Mouse (Mus musculus) liver, adult 2 months (tissue): ENCODE results near the gene Gpr55. TPM values are rescaled to one million over a fixed set of nuclear protein-coding genes. Genes with fewer than 3 reads are reported as not detected.

ENCODE experiments used
- DNase-seq: peaks from one replicate; pipeline ENCODE4 v3.0.0-alpha.2; 2011; ENCODE audit warnings: low read depth, low spot score; ENCODE audit errors: extremely low read depth
- H3K27ac ChIP-seq: fragments of 200-500 bp; replicated peaks from 2 replicates; pipeline ENCODE4 v1.5.1; 2012; ENCODE audit warnings: low read depth, mild to moderate bottlenecking, control low read depth, inconsistent platforms, low read length; ENCODE audit not compliant: insufficient read depth
- H3K27me3 ChIP-seq: fragments of 200-500 bp; 2 replicates; pipeline ENCODE4 v1.6.1; 2012; ENCODE audit warnings: mild to moderate bottlenecking, moderate library complexity, low read length, inconsistent platforms; ENCODE audit not compliant: control insufficient read depth, insufficient read depth
- H3K36me3 ChIP-seq: fragments of 200-500 bp; 2 replicates; pipeline ENCODE4 v1.6.1; 2012; ENCODE audit warnings: low read length, inconsistent platforms; ENCODE audit not compliant: control insufficient read depth, insufficient read depth
- H3K4me1 ChIP-seq: fragments of 200-500 bp; 2 replicates; pipeline ENCODE4 v1.6.1; 2011; ENCODE audit warnings: low read length; ENCODE audit not compliant: control insufficient read depth, insufficient read depth
- H3K4me3 ChIP-seq: fragments of 200-500 bp; 2 replicates; pipeline ENCODE4 v1.5.1; 2011; ENCODE audit warnings: low read depth, mild to moderate bottlenecking, control low read depth, low read length, moderate library complexity; ENCODE audit not compliant: insufficient read depth
- H3K79me2 ChIP-seq: fragments of 200-500 bp; 2 replicates; pipeline ENCODE4 v1.6.1; 2012; ENCODE audit warnings: inconsistent platforms, mild to moderate bottlenecking, low read length, moderate library complexity; ENCODE audit not compliant: control insufficient read depth, insufficient read depth
- H3K9ac ChIP-seq: fragments of 200-500 bp; 2 replicates; pipeline ENCODE4 v1.6.1; 2012; ENCODE audit warnings: low read depth, mild to moderate bottlenecking, control low read depth, inconsistent platforms, low read length
- CTCF ChIP-seq: fragments of 200-500 bp; IDR thresholded peaks from 2 replicates; pipeline ENCODE4 v1.5.1; 2011; ENCODE audit warnings: low read depth, low read length, control low read depth
- POLR2A ChIP-seq: fragments of 200-500 bp; IDR thresholded peaks from 2 replicates; pipeline ENCODE4 v1.6.1; 2011; ENCODE audit warnings: low read length, control low read depth; ENCODE audit not compliant: insufficient read depth; ENCODE audit errors: extremely low read depth
- WGBS: fragments of 180-500 bp; shearing (Covaris S2); methylation state at CpG from one replicate; pipeline ENCODE4 v1.1.7; 2018; 5-methylcytosine and 5-hydroxymethylcytosine counted together
- polyA plus RNA-seq: library from polyadenylated mRNA; depleted of rRNA; stranded (reverse); fragments of >200 nt; gene quantifications from 2 replicates; pipeline ENCODE4 v1.2.3, GENCODE M21; 2012; rRNA removed
- total RNA-seq: library from RNA; depleted of rRNA; stranded (reverse); fragments of >200 nt; gene quantifications from 2 replicates; pipeline ENCODE4 v1.2.3, GENCODE M21; 2014; rRNA removed

The Gpr55 gene
- total and polyA plus RNA-seq, 2 experiments, result 0.04 to 0.09 TPM

GRCm38 (mm10) chr1:85895391-85895837 lies 65.4 kb downstream of the Gpr55 start:
- Histone ChIP-seq H3K27me3 (no peaks in the 10 kb centered on the region), H3K36me3 (no peaks in the 10 kb centered on the region), H3K4me1 (peaks cover 8% of the 10 kb centered on the region), H3K27ac (no peak overlapping the region), H3K79me2 (no peaks in the 10 kb centered on the region), H3K9ac (peak overlapping the region; percentile 19), H3K4me3 (peak overlapping the region; percentile 71)
- TF ChIP-seq POLR2A (no peak), CTCF (peak; percentile 62)
- WGBS, result 11% methylated on average over 15 of the region's 15 CpGs
- peak; percentile 46 for DNase-seq

GRCm38 (mm10) chr1:85894748-85895360 lies 66.0 kb downstream of the Gpr55 start:
- H3K27me3 ChIP-seq, result no peaks in the 10 kb centered on the region
- 2% methylated on average over 30 of the region's 30 CpGs for WGBS
- H3K27ac ChIP-seq, result no peak overlapping the region
- H3K4me3 ChIP-seq, result peak overlapping the region; percentile 71
- H3K79me2 ChIP-seq, result no peaks in the 10 kb centered on the region
- peaks cover 8% of the 10 kb centered on the region for H3K4me1 ChIP-seq
- no peak for DNase-seq
- no peaks in the 10 kb centered on the region for H3K36me3 ChIP-seq
- TF ChIP-seq POLR2A (no peak), CTCF (no peak)
- peak overlapping the region; percentile 39 for H3K9ac ChIP-seq

DNA sequence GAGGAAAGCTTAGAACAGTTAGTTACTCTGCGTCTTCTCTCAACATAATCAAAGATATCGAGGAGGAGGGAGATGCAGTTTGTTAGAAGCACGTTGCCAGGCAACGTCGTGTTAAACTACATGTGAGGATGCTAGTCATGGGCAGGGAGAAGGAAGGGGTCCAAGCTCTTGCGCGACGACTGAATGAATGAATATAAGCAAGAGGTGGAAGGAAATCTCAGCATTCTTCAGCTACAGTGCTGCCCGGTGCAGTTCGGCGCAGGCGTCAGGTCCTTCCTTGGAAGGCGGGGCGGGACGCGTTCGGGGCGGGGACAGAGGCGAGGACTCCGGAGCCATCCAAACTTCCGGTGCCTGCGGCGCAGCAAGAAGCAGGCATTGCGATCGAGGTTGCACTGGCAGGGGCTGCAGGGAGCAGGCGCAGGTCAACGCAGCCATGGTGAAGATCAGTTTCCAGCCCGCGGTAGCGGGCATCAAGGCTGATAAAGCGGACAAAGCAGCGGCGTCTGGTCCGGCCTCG lies 66.5 kb downstream of the Gpr55 start, which contains the start of gene Itm2c:
Gene Itm2c (plus strand): TSS at position 51 of the 517 bp plus-strand sequence.
- H3K4me1 ChIP-seq, result peaks cover 5% of the 10 kb centered on the region; the same call in 1 of the 2 replicates
- H3K4me3 ChIP-seq, result peak within 1 kb of the TSS; percentile 71
- H3K9ac ChIP-seq, result peak within 1 kb of the TSS; percentile 39
- peak; percentile 56 for DNase-seq
- WGBS, result 1% methylated on average over 35 of the region's 35 CpGs
- H3K79me2 ChIP-seq, result no peaks in the 10 kb centered on the region
- no peaks in the 10 kb centered on the region for H3K27me3 ChIP-seq
- no peak for TF ChIP-seq CTCF
- TF ChIP-seq POLR2A, result peak; percentile 57; the same call in 1 of the 2 replicates
- no peaks in the 10 kb centered on the region for H3K36me3 ChIP-seq
- no peak within 1 kb of the TSS for H3K27ac ChIP-seq

Other genes starting within 250 kb of the Gpr55 start
- 0.37 and 1.5 TPM in 2 replicates for gene A630001G21Rik, start 182.4 kb downstream of the Gpr55 start, total RNA-seq
- 0.36 and 0.77 TPM in 2 replicates for gene A630001G21Rik, start 182.4 kb downstream of the Gpr55 start, polyA plus RNA-seq
- gene Cab39, start 167.6 kb downstream of the Gpr55 start, total RNA-seq, result 51.5 and 54.0 TPM in 2 replicates
- 17.5 and 18.0 TPM in 2 replicates for gene Cab39, start 167.6 kb downstream of the Gpr55 start, polyA plus RNA-seq
- 39.1 and 41.1 TPM in 2 replicates for gene Itm2c, start 66.7 kb downstream of the Gpr55 start, total RNA-seq
- gene Itm2c, start 66.7 kb downstream of the Gpr55 start, polyA plus RNA-seq, result 48.3 and 60.1 TPM in 2 replicates
- gene 4933407L21Rik, start 32.5 kb downstream of the Gpr55 start, total RNA-seq, result not detected in 2 replicates
- gene 4933407L21Rik, start 32.5 kb downstream of the Gpr55 start, polyA plus RNA-seq, result not detected in 2 replicates
- gene Spata3, start 55.8 kb upstream of the Gpr55 start, total RNA-seq, result not detected in 2 replicates
- gene Spata3, start 55.8 kb upstream of the Gpr55 start, polyA plus RNA-seq, result not detected in 2 replicates
- 39.0 and 44.0 TPM in 2 replicates for gene 2810459M11Rik, start 84.9 kb upstream of the Gpr55 start, total RNA-seq
- gene 2810459M11Rik, start 84.9 kb upstream of the Gpr55 start, polyA plus RNA-seq, result 54.1 and 66.2 TPM in 2 replicates
- 81.6 and 85.1 TPM in 2 replicates for gene Psmd1, start 103.4 kb upstream of the Gpr55 start, total RNA-seq
- gene Psmd1, start 103.4 kb upstream of the Gpr55 start, polyA plus RNA-seq, result 57.3 and 61.3 TPM in 2 replicates
- not detected in 2 replicates for gene Htr2b, start 151.0 kb upstream of the Gpr55 start, total RNA-seq
- not detected in 2 replicates for gene Htr2b, start 151.0 kb upstream of the Gpr55 start, polyA plus RNA-seq
- not detected in 2 replicates for gene Gm21972, start 172.6 kb upstream of the Gpr55 start, total RNA-seq
- gene Gm21972, start 172.6 kb upstream of the Gpr55 start, polyA plus RNA-seq, result 0.39 TPM in 1 of 2 replicates, not detected in the other
- 4.3 and 4.4 TPM in 2 replicates for gene Armc9, start 193.8 kb upstream of the Gpr55 start, total RNA-seq
- 2.6 and 3.2 TPM in 2 replicates for gene Armc9, start 193.8 kb upstream of the Gpr55 start, polyA plus RNA-seq